Mouse (Mus musculus): ENCODE measurements around the gene Prpf4.

- TF ChIP-seq POLR2A (IDR thresholded peaks at IDR 0.05; ENCODE audit: low read depth, low read length) (no peak), CTCF (IDR thresholded peaks at IDR 0.05; ENCODE audit: extremely low read depth, insufficient read length, insufficient replicate concordance, low read depth, low read length) (no peak)
These were observed 24.8 kb upstream of the Prpf4 start for GRCm38 (mm10) chr4:62383752-62384151.
